Mouse (Mus musculus) ZHBTc4 (cell line): Measurements from ENCODE around the gene Necap1.

Source experiments
- DNase-seq: peaks from one replicate; pipeline ENCODE4 v3.0.0-alpha.2; 2011; ENCODE audit warnings: low read depth, low spot score

Necap1 gene

GRCm38 (mm10) chr6:122883603-122884002 is 9.3 kb downstream of the Necap1 start:
- no peak for DNase-seq

GRCm38 (mm10) chr6:122889599-122889998 is 15.3 kb downstream of the Necap1 start:
- no peak for DNase-seq

DNA sequence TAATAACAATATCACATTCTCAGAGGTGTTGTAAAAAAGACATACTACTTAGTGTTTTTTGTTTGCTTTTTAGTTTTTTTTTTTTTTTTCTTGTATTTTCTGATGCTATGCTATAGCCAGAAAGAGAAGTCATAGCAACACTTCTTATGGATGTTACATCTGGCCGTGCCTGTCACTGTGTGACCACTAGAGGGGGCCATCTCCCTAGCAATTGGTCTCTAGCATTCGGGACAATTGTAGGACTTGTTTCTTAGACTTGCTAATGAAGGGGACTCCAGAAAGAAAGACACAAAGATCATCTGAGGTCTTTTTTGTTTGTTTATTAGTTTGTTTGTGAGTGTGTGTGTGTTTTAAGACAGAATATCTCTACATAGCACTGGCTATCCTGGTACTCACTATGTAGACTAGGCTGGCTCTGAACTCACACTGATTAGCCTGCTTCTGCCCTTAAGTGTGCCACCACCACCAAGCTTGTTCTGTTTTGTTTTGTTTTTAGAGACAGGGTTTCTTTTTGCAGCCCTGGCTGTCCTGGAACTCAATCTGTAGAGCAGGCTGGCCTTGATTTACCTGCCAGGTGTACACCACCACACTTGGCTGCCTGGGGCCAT is 18.3 kb downstream of the Necap1 start:
- DNase-seq = peak; percentile 88

DNA sequence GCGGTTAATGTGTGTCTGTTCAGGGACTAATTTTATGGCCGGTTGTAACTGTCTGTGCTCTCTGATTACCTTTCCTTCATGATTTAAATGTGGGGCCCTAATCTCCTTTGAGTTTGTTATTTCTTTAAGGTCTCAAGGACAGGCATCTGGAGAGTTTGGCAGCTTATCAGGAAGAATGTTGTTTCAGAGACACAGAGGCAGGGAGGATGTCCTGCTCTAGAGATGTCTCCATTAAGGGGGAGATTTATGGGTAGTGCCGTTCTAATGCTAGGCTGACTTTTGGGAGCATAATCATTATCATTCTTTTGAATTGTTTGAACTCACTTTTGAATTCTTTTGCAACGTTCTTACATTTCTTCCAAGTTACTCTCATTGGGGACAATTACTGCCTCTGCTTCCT is 45.6 kb downstream of the Necap1 start:
- no peak for DNase-seq

DNA sequence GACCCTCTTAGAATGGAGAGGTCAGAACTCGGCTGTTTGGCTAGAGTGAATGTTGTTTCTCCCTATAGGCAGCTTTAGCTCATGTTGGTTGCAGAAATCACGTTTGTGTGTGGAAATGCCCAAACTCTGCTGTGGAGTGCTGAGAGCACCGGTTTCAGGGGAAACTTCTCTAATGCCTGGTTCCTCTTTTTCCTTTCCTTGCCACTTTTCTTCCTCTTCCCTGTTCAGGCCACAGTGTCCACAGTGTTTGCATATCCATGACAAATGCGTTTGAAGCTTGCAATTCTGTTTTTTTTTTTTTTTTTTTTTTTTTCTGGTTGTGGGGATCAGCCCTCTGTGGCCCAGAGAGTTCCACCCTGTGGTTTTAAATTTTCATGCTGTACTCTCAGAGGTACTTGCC is 47.2 kb downstream of the Necap1 start, which contains the start of gene Clec4a1:
Clec4a1 (plus strand) TSS at position 398 of the 400 bp plus-strand sequence.
- DNase-seq = no peak

DNA sequence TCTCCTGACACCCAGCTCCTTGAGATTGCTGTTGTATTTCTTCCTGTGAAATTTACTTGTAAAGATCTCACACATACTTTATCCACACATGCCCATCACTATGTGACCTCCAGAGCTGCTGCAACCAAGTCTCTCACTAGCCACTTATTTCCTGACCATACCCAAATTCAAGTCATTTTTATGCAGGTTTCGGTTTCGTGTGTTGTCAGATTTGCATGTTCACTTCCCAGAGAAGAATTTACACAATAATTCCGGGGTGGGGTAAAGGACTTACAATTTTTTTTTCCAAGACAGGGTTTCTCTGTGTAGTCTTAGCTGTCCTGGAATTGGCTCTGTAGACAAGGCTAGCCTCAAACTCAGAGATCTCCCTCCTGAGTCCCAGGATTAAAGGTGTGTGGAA is 60.6 kb downstream of the Necap1 start:
- no peak for DNase-seq
